Mouse (Mus musculus) heart, adult 2 months (tissue): ENCODE measurements around the gene Zbtb34.

Experiments
- CTCF ChIP-seq: fragments of 200-600 bp; IDR thresholded peaks from 2 replicates; pipeline ENCODE4 v1.8.1; 2022; ENCODE audit warnings: antibody characterized with exemption, mild to moderate bottlenecking, moderate library complexity
- EP300 ChIP-seq: fragments of 200-500 bp; IDR thresholded peaks from 2 replicates; pipeline ENCODE4 v1.6.1; 2011; ENCODE audit warnings: low read depth, low read length, control low read depth; ENCODE audit not compliant: insufficient read depth

- no peak for TF ChIP-seq CTCF
- no peak for TF ChIP-seq EP300
These were observed 21.6 kb upstream of the Zbtb34 start for GRCm38 (mm10) chr2:33452721-33453120.
